Mouse (Mus musculus): Measurements from ENCODE around the gene Rhbdd3. TPM values are rescaled to one million over a fixed set of nuclear protein-coding genes. Genes with fewer than 3 reads are reported as not detected.

The Rhbdd3 gene
- total and polyA plus RNA-seq, 2 experiments from 2014 or later = 50.4 to 67.1 TPM

DNA sequence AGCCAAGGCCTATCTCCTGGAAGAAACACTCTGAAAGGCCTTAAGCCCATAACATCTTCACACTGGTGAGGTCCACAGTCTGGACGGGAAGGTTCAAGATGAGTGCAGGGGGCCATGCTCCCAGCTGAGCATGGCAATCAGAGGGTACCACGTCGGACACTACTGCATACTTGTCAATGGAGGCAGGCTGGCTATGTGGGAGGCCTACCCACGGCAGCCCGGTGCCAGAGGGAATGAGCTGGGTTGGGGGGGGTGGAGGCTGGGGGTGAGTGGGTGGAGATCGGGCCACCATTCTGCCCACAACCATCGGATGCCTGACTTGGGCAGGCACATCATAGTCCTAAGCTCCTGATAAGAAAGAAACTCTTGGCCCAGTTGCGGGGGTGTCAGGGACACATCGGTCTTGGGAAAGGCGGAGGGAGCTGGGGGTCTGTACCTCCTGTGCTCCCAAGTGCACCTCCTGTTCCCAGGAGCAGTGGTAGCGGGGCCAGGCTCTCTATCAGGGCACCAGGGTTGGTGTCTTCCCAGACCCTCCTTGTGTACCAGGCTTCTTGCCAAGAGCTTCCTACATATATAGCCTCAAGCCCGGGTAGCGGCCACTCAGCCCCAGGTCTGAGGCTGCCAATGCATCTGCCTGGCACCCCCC, 35.7 kb upstream of the Rhbdd3 start:
- DNase-seq (ENCODE audit: low spot score) = no peak
- H3K36me3 ChIP-seq (ENCODE audit: insufficient read depth, low read length) = peaks cover 8% of the 10 kb centered on the region
- peaks cover 15% of the 10 kb centered on the region; the same call in 1 of the 2 replicates for H3K4me1 ChIP-seq (ENCODE audit: insufficient read depth, low read length)
- H3K9ac ChIP-seq (replicated peaks; ENCODE audit: low read length, poor library complexity, severe bottlenecking) = no peak overlapping the region
- 61% methylated on average over 13 of the region's 13 CpGs for WGBS
- no peak for ATAC-seq (ENCODE audit: low FRiP score)
- TF ChIP-seq CTCF (IDR thresholded peaks at IDR 0.05) = no peak
- H3K27me3 ChIP-seq (ENCODE audit: insufficient read depth, low read length) = peaks cover 31% of the 10 kb centered on the region
- no peaks in the 10 kb centered on the region for H3K9me3 ChIP-seq (ENCODE audit: low read length)
- peak overlapping the region; percentile 79; the same call in 1 of the 2 replicates for H3K4me2 ChIP-seq (ENCODE audit: low read depth, low read length, poor library complexity, severe bottlenecking)
- H3K27ac ChIP-seq (ENCODE audit: low read depth, low read length) = no peak overlapping the region
- peak overlapping the region; percentile 73; the same call in 1 of the 2 replicates for H3K4me3 ChIP-seq (ENCODE audit: low read depth, low read length)

DNA sequence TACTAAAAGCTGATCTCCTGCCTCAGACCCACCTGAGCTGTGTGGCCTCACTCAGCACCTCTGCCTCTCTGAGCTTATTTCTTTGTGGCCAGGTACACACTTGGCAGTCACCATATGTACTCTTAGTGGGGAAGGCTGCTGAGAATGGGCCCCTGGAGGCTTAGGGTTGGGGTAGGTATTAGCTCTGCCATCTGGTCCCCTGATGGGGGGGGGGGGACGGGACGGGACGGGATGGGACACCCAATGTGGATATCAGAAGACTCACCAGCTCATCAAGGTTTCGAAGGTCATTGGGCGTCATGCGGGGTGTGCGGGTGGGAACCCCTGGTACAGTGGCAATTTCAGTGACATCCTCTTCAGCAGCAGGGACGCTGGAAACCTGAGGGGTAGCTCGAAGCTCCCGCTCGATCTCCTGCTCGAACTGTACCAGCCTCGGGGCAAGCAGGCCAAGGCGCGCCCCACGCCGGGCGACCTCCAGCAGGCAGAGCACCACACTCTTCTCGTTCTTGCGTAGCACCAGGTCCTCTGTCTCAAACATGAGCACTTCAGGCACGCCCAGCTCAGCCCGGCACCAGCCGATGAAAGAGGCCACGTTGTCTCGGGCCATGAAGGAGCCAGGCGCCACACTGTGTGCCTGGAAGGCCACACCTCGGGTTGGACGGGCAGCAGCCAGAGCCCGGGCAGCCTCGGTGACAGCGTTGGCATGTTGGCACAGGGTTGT, 35.0 kb upstream of the Rhbdd3 start:
- no peaks in the 10 kb centered on the region for H3K9me3 ChIP-seq (ENCODE audit: low read length)
- DNase-seq (ENCODE audit: low spot score) = no peak
- H3K4me1 ChIP-seq (ENCODE audit: insufficient read depth, low read length) = peaks cover 15% of the 10 kb centered on the region; the same call in 1 of the 2 replicates
- H3K27ac ChIP-seq (ENCODE audit: low read depth, low read length) = no peak overlapping the region
- peaks cover 30% of the 10 kb centered on the region for H3K27me3 ChIP-seq (ENCODE audit: insufficient read depth, low read length)
- ATAC-seq (ENCODE audit: low FRiP score) = no peak
- H3K9ac ChIP-seq (replicated peaks; ENCODE audit: low read length, poor library complexity, severe bottlenecking) = peak overlapping the region; percentile 68
- H3K4me3 ChIP-seq (ENCODE audit: low read depth, low read length) = peak overlapping the region; percentile 73
- peaks cover 15% of the 10 kb centered on the region for H3K36me3 ChIP-seq (ENCODE audit: insufficient read depth, low read length)
- H3K4me2 ChIP-seq (ENCODE audit: low read depth, low read length, poor library complexity, severe bottlenecking) = peak overlapping the region; percentile 79
- 59% methylated on average over 31 of the region's 31 CpGs for WGBS
- TF ChIP-seq CTCF (IDR thresholded peaks at IDR 0.05) = no peak

DNA sequence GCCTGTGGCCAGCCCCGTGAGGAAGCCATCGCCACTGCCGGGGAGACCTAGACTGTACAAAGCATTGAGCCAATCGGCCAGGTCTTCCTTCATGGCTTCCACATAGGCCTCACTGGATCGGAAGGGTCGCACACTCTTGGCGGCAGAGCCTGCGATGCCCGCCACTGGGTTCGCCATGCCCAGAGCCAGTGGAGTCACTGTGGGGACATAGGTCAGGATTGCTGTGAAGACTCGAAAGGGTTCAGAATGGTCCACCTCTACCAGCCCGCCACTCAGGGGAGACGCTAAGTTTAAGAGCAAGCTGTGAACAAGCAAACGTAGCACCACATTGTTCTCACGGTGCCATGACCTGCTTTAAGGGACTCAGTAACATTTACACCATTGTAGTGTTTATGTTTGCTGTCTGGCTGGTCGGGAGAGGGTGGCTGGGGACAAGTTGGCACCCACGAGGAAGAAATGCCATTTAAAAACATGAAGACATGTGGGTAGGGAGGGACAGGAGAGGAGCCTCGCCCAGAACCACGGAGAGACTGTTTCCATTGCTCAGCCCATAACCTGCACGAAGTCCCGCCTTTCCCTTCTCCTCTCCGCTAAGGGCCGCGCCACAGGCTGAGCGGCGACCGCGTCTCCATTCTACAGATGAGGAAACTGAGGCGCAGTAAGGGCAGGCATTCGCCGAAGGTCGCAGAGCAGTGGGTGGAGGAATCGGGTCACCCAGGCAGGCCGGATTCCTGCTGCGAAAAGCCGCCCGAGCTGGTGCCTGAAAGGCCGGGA, 34.3 kb upstream of the Rhbdd3 start:
- Histone ChIP-seq H3K36me3 (ENCODE audit: insufficient read depth, low read length) (peaks cover 20% of the 10 kb centered on the region), H3K4me2 (ENCODE audit: low read depth, low read length, poor library complexity, severe bottlenecking) (peak overlapping the region; percentile 79), H3K9ac (replicated peaks; ENCODE audit: low read length, poor library complexity, severe bottlenecking) (peak overlapping the region; percentile 68), H3K4me1 (ENCODE audit: insufficient read depth, low read length) (peaks cover 15% of the 10 kb centered on the region; the same call in 1 of the 2 replicates), H3K27me3 (ENCODE audit: insufficient read depth, low read length) (peaks cover 23% of the 10 kb centered on the region), H3K4me3 (ENCODE audit: low read depth, low read length) (peak overlapping the region; percentile 73), H3K9me3 (ENCODE audit: low read length) (no peaks in the 10 kb centered on the region), H3K27ac (ENCODE audit: low read depth, low read length) (no peak overlapping the region)
- peak; percentile 8; the same call in 1 of the 2 replicates for ATAC-seq (ENCODE audit: low FRiP score)
- no peak for TF ChIP-seq CTCF (IDR thresholded peaks at IDR 0.05)
- no peak for DNase-seq (ENCODE audit: low spot score)
- 15% methylated on average over 38 of the region's 38 CpGs for WGBS

DNA sequence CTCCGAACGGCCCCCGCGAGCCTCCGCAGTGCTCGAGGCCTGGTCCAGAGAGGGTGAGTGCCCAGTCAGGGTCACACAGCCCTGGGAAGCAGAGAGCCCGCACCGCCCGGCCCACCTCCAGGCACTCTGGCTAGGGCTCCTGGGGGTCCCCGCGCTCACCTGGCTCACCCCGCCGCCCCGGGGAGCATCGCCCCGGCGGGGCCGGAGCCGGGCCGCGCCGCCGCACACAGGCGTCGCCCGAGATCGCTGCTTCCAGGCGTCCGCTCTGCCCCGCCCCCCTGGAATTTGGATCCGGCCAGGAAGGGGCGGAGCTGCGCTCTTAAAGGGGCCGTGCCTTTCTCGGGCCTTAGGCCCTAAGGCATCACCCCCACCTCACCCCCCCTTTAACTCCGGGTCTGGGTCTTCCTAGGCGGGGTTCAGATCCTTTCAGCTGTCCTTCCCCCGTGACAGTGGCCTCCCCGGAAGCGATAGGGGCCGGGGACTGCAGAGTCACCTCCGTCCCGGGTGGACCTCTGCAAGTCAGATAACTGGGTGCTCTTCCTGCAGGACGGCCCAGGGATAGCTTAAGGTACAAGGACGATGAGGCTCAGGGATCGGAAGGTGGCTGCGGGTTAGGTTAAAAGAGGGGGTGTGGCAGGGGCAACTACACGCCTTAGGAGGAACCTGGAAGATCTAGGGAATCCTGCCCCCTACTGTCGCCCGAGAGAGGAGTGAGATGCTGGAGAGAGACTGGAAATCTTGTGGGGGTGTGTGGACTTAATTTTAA, 33.5 kb upstream of the Rhbdd3 start, which contains the start of gene Gas2l1:
Gas2l1 (minus strand) TSS at position 272 of the 766 bp plus-strand sequence.
- Histone ChIP-seq H3K4me1 (ENCODE audit: insufficient read depth, low read length) (peaks cover 15% of the 10 kb centered on the region; the same call in 1 of the 2 replicates), H3K27ac (ENCODE audit: low read depth, low read length) (peak within 1 kb of the TSS; percentile 7; the same call in 1 of the 2 replicates), H3K9me3 (ENCODE audit: low read length) (no peaks in the 10 kb centered on the region), H3K36me3 (ENCODE audit: insufficient read depth, low read length) (peaks cover 20% of the 10 kb centered on the region), H3K4me2 (ENCODE audit: low read depth, low read length, poor library complexity, severe bottlenecking) (peak within 1 kb of the TSS; percentile 79), H3K4me3 (ENCODE audit: low read depth, low read length) (peak within 1 kb of the TSS; percentile 73), H3K9ac (replicated peaks; ENCODE audit: low read length, poor library complexity, severe bottlenecking) (peak within 1 kb of the TSS; percentile 68), H3K27me3 (ENCODE audit: insufficient read depth, low read length) (peaks cover 20% of the 10 kb centered on the region)
- TF ChIP-seq CTCF (IDR thresholded peaks at IDR 0.05) = peak; percentile 75
- under 1% methylated on average over 30 of the region's 50 CpGs for WGBS
- ATAC-seq (ENCODE audit: low FRiP score) (peak; percentile 77), DNase-seq (ENCODE audit: low spot score) (peak; percentile 88)

DNA sequence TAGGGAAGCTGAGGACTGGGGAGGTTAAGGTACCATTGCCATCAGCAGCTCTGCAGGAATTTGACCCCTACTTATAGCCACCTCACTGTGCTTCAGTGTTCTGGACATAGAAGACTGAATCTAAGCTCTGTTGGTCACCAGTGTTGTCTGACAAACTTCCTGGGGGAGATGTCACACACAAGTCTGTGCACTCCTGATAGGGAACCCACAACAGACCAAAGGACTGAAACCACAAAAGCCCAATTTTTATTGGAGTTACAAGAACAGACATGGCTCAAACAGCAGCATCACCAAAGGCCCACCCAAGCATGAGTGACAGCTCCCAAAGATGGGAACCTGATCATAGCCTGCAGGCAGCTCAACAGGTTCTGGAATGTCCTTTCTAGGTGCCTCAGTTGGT, 31.7 kb upstream of the Rhbdd3 start:
- no peak overlapping the region for H3K27ac ChIP-seq (ENCODE audit: low read depth, low read length)
- no peaks in the 10 kb centered on the region for H3K9me3 ChIP-seq (ENCODE audit: low read length)
- no peak overlapping the region for H3K9ac ChIP-seq (replicated peaks; ENCODE audit: low read length, poor library complexity, severe bottlenecking)
- H3K4me2 ChIP-seq (ENCODE audit: low read depth, low read length, poor library complexity, severe bottlenecking) = no peak overlapping the region
- no peak for TF ChIP-seq CTCF (IDR thresholded peaks at IDR 0.05)
- H3K27me3 ChIP-seq (ENCODE audit: insufficient read depth, low read length) = peaks cover 13% of the 10 kb centered on the region
- H3K4me1 ChIP-seq (ENCODE audit: insufficient read depth, low read length) = peaks cover 12% of the 10 kb centered on the region; the same call in 1 of the 2 replicates
- DNase-seq (ENCODE audit: low spot score) (no peak), ATAC-seq (ENCODE audit: low FRiP score) (no peak)
- no peak overlapping the region for H3K4me3 ChIP-seq (ENCODE audit: low read depth, low read length)
- peaks cover 29% of the 10 kb centered on the region for H3K36me3 ChIP-seq (ENCODE audit: insufficient read depth, low read length)
